Mouse (Mus musculus): ENCODE measurements around the gene Gpank1. TPM values are rescaled to one million over a fixed set of nuclear protein-coding genes. Genes with fewer than 3 reads are reported as not detected.

Gene Gpank1
- polyA plus RNA-seq, 1 experiment from 2014 or later = 24.6 TPM

DNA sequence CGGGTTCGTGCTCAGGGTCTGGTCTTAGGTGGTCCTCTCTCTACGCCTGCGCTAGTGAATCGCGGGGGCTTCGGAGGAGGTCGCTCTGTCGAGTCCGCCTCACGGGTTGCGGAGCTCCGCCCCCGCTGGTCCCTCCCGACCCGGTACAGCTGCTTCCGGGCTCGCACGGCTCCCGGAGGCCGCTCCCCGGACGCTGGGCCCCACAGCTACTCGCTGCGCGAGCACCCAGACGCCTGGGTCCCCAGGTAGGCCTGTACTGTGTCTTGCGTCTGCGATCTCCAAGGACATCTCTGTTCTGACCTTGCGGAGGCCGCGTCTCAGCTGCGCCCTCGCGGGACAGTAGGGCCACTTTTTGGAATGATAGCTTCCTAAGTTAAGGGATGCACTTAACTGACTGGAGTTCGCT, 5.0 kb downstream of the Gpank1 start, which contains the start of gene D17H6S53E:
Gene D17H6S53E (plus strand): TSS at position 168 of the 406 bp plus-strand sequence.
- peak; percentile 45 for ATAC-seq (replicated peaks; ENCODE audit: insufficient number of reproducible peaks, low FRiP score, low TSS enrichment, low read depth)
- DNase-seq (ENCODE audit: low spot score) = peak; percentile 80
- peaks cover 5% of the 10 kb centered on the region; the same call in 1 of the 2 replicates for H3K4me1 ChIP-seq (ENCODE audit: control insufficient read depth, insufficient read depth, low read length)
- no peaks in the 10 kb centered on the region for H3K27me3 ChIP-seq (ENCODE audit: control insufficient read depth, insufficient read depth, low read length)
- H3K9me3 ChIP-seq (replicated peaks; ENCODE audit: control insufficient read depth, low read length) = no peaks in the 10 kb centered on the region
- H3K4me3 ChIP-seq (ENCODE audit: low read depth, low read length) = peak within 1 kb of the TSS; percentile 50
- peaks cover 4% of the 10 kb centered on the region; the same call in 1 of the 2 replicates for H3K36me3 ChIP-seq (replicated peaks; ENCODE audit: control insufficient read depth, insufficient read depth, low read depth, low read length)
- WGBS = under 1% methylated on average over 31 of the region's 36 CpGs
- H3K9ac ChIP-seq (replicated peaks; ENCODE audit: low read length) = peak within 1 kb of the TSS; percentile 77
- 0 out of 2 replicates have a peak within 1 kb of the TSS, but pooled peaks have one; percentile 4 for H3K27ac ChIP-seq (replicated peaks; ENCODE audit: low read depth, low read length)
- peak within 1 kb of the TSS; percentile 64 for H3K4me2 ChIP-seq (ENCODE audit: low read depth, low read length)

DNA sequence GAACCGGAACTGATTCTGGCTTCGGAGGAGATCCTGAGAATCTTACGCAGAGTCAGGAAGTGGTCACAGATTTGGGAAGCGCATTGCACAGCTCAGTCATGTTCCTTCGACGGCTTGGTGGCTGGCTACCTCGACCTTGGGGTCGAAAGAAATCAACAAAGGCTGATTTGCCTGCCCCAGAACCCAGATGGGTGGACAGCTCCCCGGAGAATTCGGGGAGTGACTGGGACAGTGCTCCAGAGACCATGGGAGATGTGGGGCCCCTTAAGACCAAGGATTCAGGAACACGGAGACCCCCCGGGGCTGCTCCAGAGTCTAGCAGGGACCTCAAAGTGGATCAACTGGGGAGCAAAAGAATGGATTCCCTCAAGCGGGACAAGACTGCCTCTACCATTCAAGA, 5.8 kb downstream of the Gpank1 start:
- H3K9me3 ChIP-seq (replicated peaks; ENCODE audit: control insufficient read depth, low read length) = no peaks in the 10 kb centered on the region
- H3K4me3 ChIP-seq (ENCODE audit: low read depth, low read length) = peak overlapping the region; percentile 50
- 66% methylated on average over 13 of the region's 13 CpGs for WGBS
- peak overlapping the region; percentile 64 for H3K4me2 ChIP-seq (ENCODE audit: low read depth, low read length)
- ATAC-seq (replicated peaks; ENCODE audit: insufficient number of reproducible peaks, low FRiP score, low TSS enrichment, low read depth) (no peak), DNase-seq (ENCODE audit: low spot score) (no peak)
- H3K36me3 ChIP-seq (replicated peaks; ENCODE audit: control insufficient read depth, insufficient read depth, low read depth, low read length) = peaks cover 4% of the 10 kb centered on the region; the same call in 1 of the 2 replicates
- no peak overlapping the region for H3K27ac ChIP-seq (replicated peaks; ENCODE audit: low read depth, low read length)
- peak overlapping the region; percentile 77; the same call in 1 of the 2 replicates for H3K9ac ChIP-seq (replicated peaks; ENCODE audit: low read length)
- peaks cover 5% of the 10 kb centered on the region; the same call in 1 of the 2 replicates for H3K4me1 ChIP-seq (ENCODE audit: control insufficient read depth, insufficient read depth, low read length)
- H3K27me3 ChIP-seq (ENCODE audit: control insufficient read depth, insufficient read depth, low read length) = no peaks in the 10 kb centered on the region

DNA sequence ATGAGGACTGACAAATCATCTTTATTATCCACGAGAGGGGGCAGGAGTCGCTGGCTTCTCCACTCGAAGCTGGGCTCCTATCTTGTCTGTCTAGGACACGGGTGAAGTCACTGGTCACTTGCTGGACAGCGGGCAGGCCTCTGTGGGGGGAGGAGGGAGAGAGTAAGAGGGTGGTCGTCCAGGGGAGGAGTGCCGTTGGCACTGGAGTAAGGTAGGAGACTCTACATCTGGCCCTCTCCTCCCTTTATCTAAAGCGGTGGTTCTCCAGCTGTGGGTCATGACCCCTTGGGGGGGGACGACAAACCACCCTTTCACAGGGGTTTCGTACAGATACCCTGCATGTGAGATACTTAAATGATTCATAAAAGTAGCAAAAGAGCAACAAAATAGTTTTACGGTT, 7.7 kb downstream of the Gpank1 start:
- 71% methylated on average over 11 of the region's 11 CpGs for WGBS

DNA sequence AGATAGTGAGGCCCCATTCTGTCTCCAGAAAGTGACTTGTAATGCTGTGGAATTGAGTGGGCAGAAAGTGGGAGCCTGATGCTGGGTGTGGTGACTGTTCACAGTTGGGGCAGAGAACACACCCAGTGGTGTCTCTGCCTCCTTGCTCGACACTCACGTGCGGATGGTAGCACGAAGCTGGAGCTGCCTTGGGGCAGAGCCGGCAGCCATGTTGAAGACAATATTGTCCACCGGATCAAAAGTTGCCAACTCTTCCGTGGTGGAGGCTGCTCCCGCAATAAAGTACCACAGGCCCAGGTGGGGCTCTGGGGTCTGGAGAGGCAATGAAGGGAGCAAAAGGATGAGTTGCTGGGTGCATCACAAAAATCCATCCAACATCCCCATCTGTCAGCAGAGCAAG, 9.8 kb downstream of the Gpank1 start:
- no peak overlapping the region for H3K4me3 ChIP-seq (ENCODE audit: low read depth, low read length)
- no peak for ATAC-seq (replicated peaks; ENCODE audit: insufficient number of reproducible peaks, low FRiP score, low TSS enrichment, low read depth)
- WGBS = 89% methylated on average over 8 of the region's 8 CpGs

More for the DNA sequence above, 7.7 kb downstream of the Gpank1 start:
- no peak for ATAC-seq (replicated peaks; ENCODE audit: insufficient number of reproducible peaks, low FRiP score, low TSS enrichment, low read depth)
- H3K27ac ChIP-seq (replicated peaks; ENCODE audit: low read depth, low read length) = no peak overlapping the region
- no peaks in the 10 kb centered on the region for H3K27me3 ChIP-seq (ENCODE audit: control insufficient read depth, insufficient read depth, low read length)
- no peak overlapping the region for H3K4me2 ChIP-seq (ENCODE audit: low read depth, low read length)
- H3K4me3 ChIP-seq (ENCODE audit: low read depth, low read length) = no peak overlapping the region
- no peak overlapping the region for H3K9ac ChIP-seq (replicated peaks; ENCODE audit: low read length)
- no peaks in the 10 kb centered on the region for H3K36me3 ChIP-seq (replicated peaks; ENCODE audit: control insufficient read depth, insufficient read depth, low read depth, low read length)
- DNase-seq (ENCODE audit: low spot score) = no peak
- no peaks in the 10 kb centered on the region for H3K9me3 ChIP-seq (replicated peaks; ENCODE audit: control insufficient read depth, low read length)
- H3K4me1 ChIP-seq (ENCODE audit: control insufficient read depth, insufficient read depth, low read length) = peaks cover 5% of the 10 kb centered on the region; the same call in 1 of the 2 replicates

DNA sequence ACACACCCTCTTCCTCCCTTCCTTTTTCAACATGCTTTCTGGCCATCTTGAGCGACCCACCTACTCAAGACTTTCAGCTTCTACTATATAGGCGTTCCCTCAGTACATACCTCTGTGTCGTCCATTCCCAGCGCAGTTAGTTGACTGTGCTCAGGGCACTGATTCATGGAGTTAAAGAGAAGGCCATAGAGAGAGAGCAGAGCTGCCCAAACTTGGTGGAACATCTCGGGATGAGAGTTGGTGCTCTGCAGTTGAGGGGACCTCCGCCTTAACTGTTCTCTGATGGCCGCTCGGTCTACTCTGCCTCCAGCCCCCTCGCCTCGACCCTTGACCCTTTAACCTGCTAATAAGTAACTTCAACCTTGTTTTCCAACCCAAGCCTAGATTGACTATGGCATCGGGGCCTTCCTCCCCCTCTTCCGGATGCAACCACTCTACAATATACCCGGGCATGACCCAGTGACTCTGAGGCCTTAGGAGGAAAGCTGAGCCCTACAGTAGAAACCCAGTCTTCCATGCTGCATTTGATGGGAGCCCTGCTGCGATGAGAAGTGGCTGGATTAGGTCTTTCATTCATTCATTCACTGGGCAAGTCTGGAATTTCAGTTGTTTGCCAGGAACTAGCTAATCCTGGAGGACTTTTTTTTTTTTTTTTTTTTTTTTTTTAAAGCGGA, 10.4 kb downstream of the Gpank1 start, which contains the start of gene Apom:
Gene Apom (minus strand): TSS at position 551 of the 674 bp plus-strand sequence.
- Histone ChIP-seq H3K4me2 (ENCODE audit: low read depth, low read length) (no peak within 1 kb of the TSS), H3K4me3 (ENCODE audit: low read depth, low read length) (no peak within 1 kb of the TSS), H3K36me3 (replicated peaks; ENCODE audit: control insufficient read depth, insufficient read depth, low read depth, low read length) (no peaks in the 10 kb centered on the region), H3K27me3 (ENCODE audit: control insufficient read depth, insufficient read depth, low read length) (no peaks in the 10 kb centered on the region), H3K9ac (replicated peaks; ENCODE audit: low read length) (no peak within 1 kb of the TSS), H3K9me3 (replicated peaks; ENCODE audit: control insufficient read depth, low read length) (no peaks in the 10 kb centered on the region), H3K27ac (replicated peaks; ENCODE audit: low read depth, low read length) (no peak within 1 kb of the TSS), H3K4me1 (ENCODE audit: control insufficient read depth, insufficient read depth, low read length) (peaks cover 3% of the 10 kb centered on the region; the same call in 1 of the 2 replicates)
- no peak for DNase-seq (ENCODE audit: low spot score)
- no peak for ATAC-seq (replicated peaks; ENCODE audit: insufficient number of reproducible peaks, low FRiP score, low TSS enrichment, low read depth)
- WGBS = 74% methylated on average over 15 of the region's 15 CpGs

More for the DNA sequence above, 9.8 kb downstream of the Gpank1 start:
- Histone ChIP-seq H3K27me3 (ENCODE audit: control insufficient read depth, insufficient read depth, low read length) (no peaks in the 10 kb centered on the region), H3K36me3 (replicated peaks; ENCODE audit: control insufficient read depth, insufficient read depth, low read depth, low read length) (no peaks in the 10 kb centered on the region), H3K4me2 (ENCODE audit: low read depth, low read length) (no peak overlapping the region), H3K27ac (replicated peaks; ENCODE audit: low read depth, low read length) (no peak overlapping the region), H3K4me1 (ENCODE audit: control insufficient read depth, insufficient read depth, low read length) (peaks cover 3% of the 10 kb centered on the region; the same call in 1 of the 2 replicates), H3K9me3 (replicated peaks; ENCODE audit: control insufficient read depth, low read length) (no peaks in the 10 kb centered on the region), H3K9ac (replicated peaks; ENCODE audit: low read length) (no peak overlapping the region)
- DNase-seq (ENCODE audit: low spot score) = no peak

DNA sequence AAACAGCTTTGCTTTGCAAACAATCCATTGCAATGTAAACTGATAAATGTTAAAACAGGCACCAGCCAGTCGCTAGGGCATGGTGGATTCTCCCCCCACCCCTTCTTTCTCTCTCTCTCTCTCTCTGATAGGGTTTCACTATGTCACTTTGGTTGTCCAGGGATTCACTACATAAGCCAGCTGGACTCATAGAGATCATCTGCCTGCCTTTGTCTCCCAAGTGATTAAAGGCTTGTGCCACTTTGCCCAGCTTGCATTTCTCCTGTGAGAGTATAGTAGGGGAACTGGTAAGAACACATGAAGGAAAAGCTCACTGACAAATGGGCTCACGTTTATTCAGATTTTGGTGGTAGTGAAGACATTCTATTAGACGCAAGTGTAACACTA, 10.9 kb downstream of the Gpank1 start:
- H3K4me3 ChIP-seq (ENCODE audit: low read depth, low read length) = no peak overlapping the region
- H3K27ac ChIP-seq (replicated peaks; ENCODE audit: low read depth, low read length) = no peak overlapping the region
- no peaks in the 10 kb centered on the region for H3K36me3 ChIP-seq (replicated peaks; ENCODE audit: control insufficient read depth, insufficient read depth, low read depth, low read length)
- H3K27me3 ChIP-seq (ENCODE audit: control insufficient read depth, insufficient read depth, low read length) = no peaks in the 10 kb centered on the region
- H3K9ac ChIP-seq (replicated peaks; ENCODE audit: low read length) = no peak overlapping the region
- WGBS = 79% methylated on average over 3 of the region's 3 CpGs
- H3K4me2 ChIP-seq (ENCODE audit: low read depth, low read length) = no peak overlapping the region
- H3K4me1 ChIP-seq (ENCODE audit: control insufficient read depth, insufficient read depth, low read length) = peaks cover 2% of the 10 kb centered on the region; the same call in 1 of the 2 replicates
- no peak for DNase-seq (ENCODE audit: low spot score)
- no peaks in the 10 kb centered on the region for H3K9me3 ChIP-seq (replicated peaks; ENCODE audit: control insufficient read depth, low read length)
- ATAC-seq (replicated peaks; ENCODE audit: insufficient number of reproducible peaks, low FRiP score, low TSS enrichment, low read depth) = no peak

DNA sequence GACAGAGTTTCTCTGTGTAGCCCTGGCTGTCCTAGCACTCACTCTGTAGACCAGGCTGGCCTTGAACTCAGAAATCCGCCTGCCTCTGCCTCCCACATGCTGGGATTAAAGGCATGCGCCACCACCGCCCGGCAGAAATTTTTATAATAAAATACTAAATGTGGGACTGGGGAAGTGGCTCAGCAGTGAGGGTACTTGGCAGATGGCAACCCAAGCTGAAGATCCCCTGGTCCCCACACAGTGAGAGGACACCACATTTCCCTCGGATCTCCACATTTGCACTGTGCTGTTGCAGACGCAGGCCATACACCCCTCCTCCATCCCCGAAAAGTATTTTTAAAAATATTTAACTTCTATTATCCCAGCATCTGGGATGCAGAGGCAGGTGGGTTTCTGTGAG, 12.3 kb downstream of the Gpank1 start:
- Histone ChIP-seq H3K9ac (replicated peaks; ENCODE audit: low read length) (no peak overlapping the region), H3K36me3 (replicated peaks; ENCODE audit: control insufficient read depth, insufficient read depth, low read depth, low read length) (no peaks in the 10 kb centered on the region), H3K4me1 (ENCODE audit: control insufficient read depth, insufficient read depth, low read length) (no peaks in the 10 kb centered on the region), H3K9me3 (replicated peaks; ENCODE audit: control insufficient read depth, low read length) (no peaks in the 10 kb centered on the region), H3K27me3 (ENCODE audit: control insufficient read depth, insufficient read depth, low read length) (no peaks in the 10 kb centered on the region), H3K27ac (replicated peaks; ENCODE audit: low read depth, low read length) (no peak overlapping the region), H3K4me3 (ENCODE audit: low read depth, low read length) (no peak overlapping the region), H3K4me2 (ENCODE audit: low read depth, low read length) (no peak overlapping the region)
- 95% methylated on average over 7 of the region's 7 CpGs for WGBS
- no peak for ATAC-seq (replicated peaks; ENCODE audit: insufficient number of reproducible peaks, low FRiP score, low TSS enrichment, low read depth)
- DNase-seq (ENCODE audit: low spot score) = no peak

Measured in embryonic facial prominence, embryonic 11.5 days (tissue).